ENCODE assay signal across 9 mouse cellular contexts in genomic region chr4:134287168-134287564, GRCm38 (mm10). TPM values are rescaled to one million over a fixed set of nuclear protein-coding genes. Genes with fewer than 3 reads are reported as not detected.
A peak's percentile ranks its signal among the peaks of the same experiment; 100 is the strongest.
DNase-seq lines count a peak whose midpoint lies in the region; ATAC-seq and TF ChIP-seq lines count a peak whose summit lies in the region.
"Had no signal": no experiment of that assay in that cellular context is flagged by ENCODE, and none has a peak within 500 bp of the region (broad histone marks: within the 10 kb centered on the region; RNA-seq: fewer than 3 reads in every experiment).

No protein-coding gene starts in this region.

- TF ChIP-seq CTCF in kidney, postnatal 0 days (IDR thresholded peaks at IDR 0.05; ENCODE audit: low read depth): peak; percentile 54

- no peaks in the 10 kb centered on the region for H3K79me2 ChIP-seq in myocyte (ENCODE audit: control insufficient read depth, insufficient read depth)

- H3K9ac ChIP-seq in heart, embryonic 13.5 days: peak overlapping the region; percentile 99
- peak overlapping the region; percentile 95 for H3K9ac ChIP-seq in kidney, postnatal 0 days (ENCODE audit: low read depth, low read length)
- peak overlapping the region; percentile 99 for H3K9ac ChIP-seq in liver, embryonic 11.5 days (ENCODE audit: low read depth, low read length)

- H3ac ChIP-seq in myocyte (ENCODE audit: control insufficient read depth, insufficient read length): peak overlapping the region; percentile 77

- peak; percentile 96 for DNase-seq in kidney, postnatal 0 days (ENCODE audit: low spot score)
- DNase-seq in liver, embryonic 11.5 days (ENCODE audit: low spot score): peak; percentile 99
- DNase-seq in spleen, postnatal 4 days (ENCODE audit: low spot score in 2 of 2): peak; percentile 98 to 100

- H3K27ac ChIP-seq in brown adipose tissue, adult 24 weeks (replicated peaks; ENCODE audit: low read depth, low read length): peak overlapping the region; percentile 86
- peak overlapping the region; percentile 100 for H3K27ac ChIP-seq in heart, embryonic 13.5 days (replicated peaks)
- H3K27ac ChIP-seq in kidney, postnatal 0 days: peak overlapping the region; percentile 99
- peak overlapping the region; percentile 100 for H3K27ac ChIP-seq in liver, embryonic 11.5 days (ENCODE audit: low read depth, low read length)

- peak overlapping the region; percentile 97 for H3K4me2 ChIP-seq in heart, embryonic 13.5 days
- peak overlapping the region; percentile 93 for H3K4me2 ChIP-seq in kidney, postnatal 0 days (ENCODE audit: low read length)
- H3K4me2 ChIP-seq in liver, embryonic 11.5 days: peak overlapping the region; percentile 93
- no peak overlapping the region for H3K4me2 ChIP-seq in myocyte (ENCODE audit: low read depth)

- H3K4me1 ChIP-seq in brown adipose tissue, adult 24 weeks (ENCODE audit: control insufficient read depth, insufficient read depth, insufficient read length, low read length): peaks cover 2% of the 10 kb centered on the region; the same call in 1 of the 2 replicates
- peaks cover 35% of the 10 kb centered on the region for H3K4me1 ChIP-seq in heart, embryonic 13.5 days
- H3K4me1 ChIP-seq in kidney, postnatal 0 days (replicated peaks; ENCODE audit: insufficient read depth, low read length): peaks cover 5% of the 10 kb centered on the region
- H3K4me1 ChIP-seq in liver, embryonic 11.5 days (replicated peaks; ENCODE audit: control insufficient read depth, insufficient read depth, low read length): peaks cover 32% of the 10 kb centered on the region

- TF ChIP-seq POLR2A in myocyte (IDR thresholded peaks at IDR 0.05; ENCODE audit: insufficient read length, low read depth): peak; percentile 86

- peaks cover 27% of the 10 kb centered on the region for H3K36me3 ChIP-seq in heart, embryonic 13.5 days
- 0 out of 2 replicates have a peak, but pooled peaks cover 1% of the 10 kb centered on the region for H3K36me3 ChIP-seq in kidney, postnatal 0 days (ENCODE audit: insufficient read depth, low read length)
- H3K36me3 ChIP-seq in liver, embryonic 11.5 days (ENCODE audit: control insufficient read depth, insufficient read depth, low read length): peaks cover 6% of the 10 kb centered on the region; the same call in 1 of the 2 replicates
- H3K36me3 ChIP-seq in myocyte (ENCODE audit: control insufficient read depth, insufficient read depth): peaks cover 14% of the 10 kb centered on the region

- no peaks in the 10 kb centered on the region for H3K9me3 ChIP-seq in heart, embryonic 13.5 days
- H3K9me3 ChIP-seq in kidney, postnatal 0 days (replicated peaks; ENCODE audit: low read length): no peaks in the 10 kb centered on the region
- no peaks in the 10 kb centered on the region for H3K9me3 ChIP-seq in liver, embryonic 11.5 days (ENCODE audit: control insufficient read depth, low read length)

- H3K4me3 ChIP-seq in brown adipose tissue, adult 24 weeks (ENCODE audit: insufficient read depth, low read depth, low read length): peak overlapping the region; percentile 94
- peak overlapping the region; percentile 99 for H3K4me3 ChIP-seq in heart, embryonic 13.5 days
- H3K4me3 ChIP-seq in kidney, postnatal 0 days (replicated peaks; ENCODE audit: low read depth, low read length): peak overlapping the region; percentile 95
- H3K4me3 ChIP-seq in liver, embryonic 11.5 days (ENCODE audit: low read depth, low read length): peak overlapping the region; percentile 98
- H3K4me3 ChIP-seq in myocyte: peak overlapping the region; percentile 50

- WGBS in heart, embryonic 13.5 days: under 1% methylated on average over 58 of the region's 59 CpGs
- WGBS in kidney, postnatal 0 days: under 1% methylated on average over 52 of the region's 59 CpGs
- WGBS in liver, embryonic 11.5 days: under 1% methylated on average over 52 of the region's 59 CpGs

- no peaks in the 10 kb centered on the region for H3K27me3 ChIP-seq in heart, embryonic 13.5 days (replicated peaks)
- no peaks in the 10 kb centered on the region for H3K27me3 ChIP-seq in kidney, postnatal 0 days (ENCODE audit: insufficient read depth, low read length)
- no peaks in the 10 kb centered on the region for H3K27me3 ChIP-seq in liver, embryonic 11.5 days (replicated peaks; ENCODE audit: control insufficient read depth, insufficient read depth, low read length)
- no peaks in the 10 kb centered on the region for H3K27me3 ChIP-seq in myocyte (ENCODE audit: control insufficient read depth, insufficient read depth, insufficient read length)

- ATAC-seq in CD4-positive, CD25-positive, alpha-beta regulatory T cell, adult 4 months: peak; percentile 73
- ATAC-seq in erythroid progenitor cell, adult 5-6 weeks (replicated peaks; ENCODE audit: low FRiP score, poor library complexity, severe bottlenecking): peak; percentile 72
- ATAC-seq in heart, embryonic 13.5 days (ENCODE audit: extremely low read depth, insufficient number of reproducible peaks, low FRiP score, low TSS enrichment): peak; percentile 88
- ATAC-seq in kidney, postnatal 0 days (replicated peaks; ENCODE audit: low FRiP score, low read depth): peak; percentile 94
- ATAC-seq in liver, embryonic 11.5 days (replicated peaks; ENCODE audit: low FRiP score): peak; percentile 88

TF ChIP-seq in myocyte, 11 proteins besides CTCF, POLR2A, EP300 and RAD21:
- TF ChIP-seq POLR2AphosphoS2 (IDR thresholded peaks at IDR 0.05; ENCODE audit: insufficient read length, low read depth) (peak; percentile 84), MYOG (IDR thresholded peaks at IDR 0.05; ENCODE audit: control insufficient read depth in 1 of 3, insufficient read depth in 1 of 3, insufficient read length in 2 of 3, low read depth in 2 of 3) (peak in 2 of 3 experiments; percentile 49 to 51), MAX (IDR thresholded peaks at IDR 0.05; ENCODE audit: low read depth) (no peak), SRF (IDR thresholded peaks at IDR 0.05; ENCODE audit: control insufficient read depth, insufficient read length, low read depth) (peak; percentile 66)

RNA-seq across cellular contexts. Expression of gene Pdik1l, which starts 0.5 kb away (rescaled TPM):
- polyA plus RNA-seq in CD4-positive, CD25-positive, alpha-beta regulatory T cell, adult 4 months (2017; shearing (Covaris generic)): 10 to 100 TPM; 20.7 to 24.2 TPM
- polyA plus RNA-seq in brown adipose tissue, adult 24 weeks (2012; ENCODE audit: insufficient read depth, insufficient read length, missing spikeins): 5.0 and 7.8 TPM in 2 replicates
- total RNA-seq in erythroid progenitor cell, adult 5-6 weeks (2015; ENCODE audit: low replicate concordance): 39.4 and 45.4 TPM in 2 replicates
- total RNA-seq in erythroid progenitor cell, adult 5-6 weeks (2017; ENCODE audit: low replicate concordance): 52.6 and 53.7 TPM in 2 replicates
- polyA plus RNA-seq in heart, embryonic 13.5 days (2015; fragmentation: Nextera tagmentation; extraction: Ambion mirVana): 13.4 and 13.5 TPM in 2 replicates
- polyA plus RNA-seq in kidney, postnatal 0 days (2015; fragmentation: Nextera tagmentation; extraction: Ambion mirVana): 12.5 and 14.1 TPM in 2 replicates
- polyA plus RNA-seq in liver, embryonic 11.5 days (2014; fragmentation: Nextera tagmentation; extraction: Ambion mirVana): 19.3 and 20.0 TPM in 2 replicates
- polyA plus RNA-seq in myocyte (2012; fragmentation: generic; extraction: Trizol): 1.6 TPM

RNA-seq across cellular contexts. Expression of gene Trim63, which starts 27.8 kb away (rescaled TPM):
- polyA plus RNA-seq in CD4-positive, CD25-positive, alpha-beta regulatory T cell, adult 4 months (2017; shearing (Covaris generic)): not detected
- 1.2 and 2.4 TPM in 2 replicates for polyA plus RNA-seq in brown adipose tissue, adult 24 weeks (2012; ENCODE audit: insufficient read depth, insufficient read length, missing spikeins)
- total RNA-seq in erythroid progenitor cell, adult 5-6 weeks (2015; ENCODE audit: low replicate concordance): not detected in 2 replicates
- total RNA-seq in erythroid progenitor cell, adult 5-6 weeks (2017; ENCODE audit: low replicate concordance): not detected in 2 replicates
- 108 and 136 TPM in 2 replicates for polyA plus RNA-seq in heart, embryonic 13.5 days (2015; fragmentation: Nextera tagmentation; extraction: Ambion mirVana)
- 2.4 and 2.7 TPM in 2 replicates for polyA plus RNA-seq in kidney, postnatal 0 days (2015; fragmentation: Nextera tagmentation; extraction: Ambion mirVana)
- 0.19 and 0.33 TPM in 2 replicates for polyA plus RNA-seq in liver, embryonic 11.5 days (2014; fragmentation: Nextera tagmentation; extraction: Ambion mirVana)
- 29.1 TPM for polyA plus RNA-seq in myocyte (2012; fragmentation: generic; extraction: Trizol)

RNA-seq across cellular contexts. Expression of gene Grrp1, which starts 33.3 kb away (rescaled TPM):
- polyA plus RNA-seq in CD4-positive, CD25-positive, alpha-beta regulatory T cell, adult 4 months (2017; shearing (Covaris generic)): not detected
- polyA plus RNA-seq in brown adipose tissue, adult 24 weeks (2012; ENCODE audit: insufficient read depth, insufficient read length, missing spikeins): 2.5 and 2.8 TPM in 2 replicates
- total RNA-seq in erythroid progenitor cell, adult 5-6 weeks (2015; ENCODE audit: low replicate concordance): not detected in 2 replicates
- total RNA-seq in erythroid progenitor cell, adult 5-6 weeks (2017; ENCODE audit: low replicate concordance): not detected in 2 replicates
- polyA plus RNA-seq in heart, embryonic 13.5 days (2015; fragmentation: Nextera tagmentation; extraction: Ambion mirVana): 4.3 and 5.0 TPM in 2 replicates
- polyA plus RNA-seq in kidney, postnatal 0 days (2015; fragmentation: Nextera tagmentation; extraction: Ambion mirVana): 10.8 and 12.3 TPM in 2 replicates
- polyA plus RNA-seq in liver, embryonic 11.5 days (2014; fragmentation: Nextera tagmentation; extraction: Ambion mirVana): 2.5 and 3.8 TPM in 2 replicates
- polyA plus RNA-seq in myocyte (2012; fragmentation: generic; extraction: Trizol): 0.17 TPM

RNA-seq across cellular contexts. Expression of gene Gm30191, which starts 40.4 kb away (rescaled TPM):
- not detected for polyA plus RNA-seq in CD4-positive, CD25-positive, alpha-beta regulatory T cell, adult 4 months (2017; shearing (Covaris generic))
- polyA plus RNA-seq in brown adipose tissue, adult 24 weeks (2012; ENCODE audit: insufficient read depth, insufficient read length, missing spikeins): not detected in 2 replicates
- total RNA-seq in erythroid progenitor cell, adult 5-6 weeks (2015; ENCODE audit: low replicate concordance): not detected in 2 replicates
- total RNA-seq in erythroid progenitor cell, adult 5-6 weeks (2017; ENCODE audit: low replicate concordance): not detected in 2 replicates
- polyA plus RNA-seq in heart, embryonic 13.5 days (2015; fragmentation: Nextera tagmentation; extraction: Ambion mirVana): not detected in 2 replicates
- polyA plus RNA-seq in kidney, postnatal 0 days (2015; fragmentation: Nextera tagmentation; extraction: Ambion mirVana): not detected in 2 replicates
- polyA plus RNA-seq in liver, embryonic 11.5 days (2014; fragmentation: Nextera tagmentation; extraction: Ambion mirVana): not detected in 2 replicates
- polyA plus RNA-seq in myocyte (2012; fragmentation: generic; extraction: Trizol): not detected
- polyA plus RNA-seq: large intestine, adult 2 months had no signal

RNA-seq across cellular contexts. Expression of gene Zfp593, which starts 41.8 kb away (rescaled TPM):
- polyA plus RNA-seq in CD4-positive, CD25-positive, alpha-beta regulatory T cell, adult 4 months (2017; shearing (Covaris generic)): 1 to 10 TPM; 4.3 to 6.8 TPM
- polyA plus RNA-seq in brown adipose tissue, adult 24 weeks (2012; ENCODE audit: insufficient read depth, insufficient read length, missing spikeins): 2.8 and 3.1 TPM in 2 replicates
- 2.2 and 4.6 TPM in 2 replicates for total RNA-seq in erythroid progenitor cell, adult 5-6 weeks (2015; ENCODE audit: low replicate concordance)
- not detected in 2 replicates for total RNA-seq in erythroid progenitor cell, adult 5-6 weeks (2017; ENCODE audit: low replicate concordance)
- 9.2 and 9.9 TPM in 2 replicates for polyA plus RNA-seq in heart, embryonic 13.5 days (2015; fragmentation: Nextera tagmentation; extraction: Ambion mirVana)
- polyA plus RNA-seq in kidney, postnatal 0 days (2015; fragmentation: Nextera tagmentation; extraction: Ambion mirVana): 14.0 and 16.3 TPM in 2 replicates
- 17.6 and 22.4 TPM in 2 replicates for polyA plus RNA-seq in liver, embryonic 11.5 days (2014; fragmentation: Nextera tagmentation; extraction: Ambion mirVana)
- polyA plus RNA-seq in myocyte (2012; fragmentation: generic; extraction: Trizol): 15.7 TPM

Comparison
In these comparisons a context has a peak if more than half of its experiments do, and no peak if none do; other contexts are left out.
1. Peak in every context shown above with its lines: DNase-seq, ATAC-seq, H3K4me3 ChIP-seq and H3K27ac ChIP-seq.